ENCODE assay signal across 26 mouse cellular contexts in genomic region chr12:47140677-47141076, GRCm38 (mm10).
A peak's percentile ranks its signal among the peaks of the same experiment; 100 is the strongest.
DNase-seq lines count a peak whose midpoint lies in the region; ATAC-seq and TF ChIP-seq lines count a peak whose summit lies in the region.
"Had no signal": no experiment of that assay in that cellular context is flagged by ENCODE, and none has a peak within 500 bp of the region (broad histone marks: within the 10 kb centered on the region; RNA-seq: fewer than 3 reads in every experiment).

No protein-coding gene starts in this region.

- H3K4me3 ChIP-seq in neural tube, embryonic 11.5 days (ENCODE audit: low read depth, low read length): no peak overlapping the region
- H3K4me3 ChIP-seq in forebrain, embryonic 14.5 days (ENCODE audit: low read depth, low read length): no peak overlapping the region
- no peak overlapping the region for H3K4me3 ChIP-seq in midbrain, embryonic 11.5 days (ENCODE audit: low read depth, low read length)
- no peak overlapping the region for H3K4me3 ChIP-seq in midbrain, postnatal 0 days (ENCODE audit: low read depth, low read length)
- no peak overlapping the region for H3K4me3 ChIP-seq in intestine, embryonic 16.5 days (ENCODE audit: low read length)
- H3K4me3 ChIP-seq: embryonic facial prominence, embryonic 15.5 days; heart, adult 2 months; left cerebral cortex, adult 2 months; limb, embryonic 15.5 days; megakaryocyte, embryonic 14.5 days had no signal

- H3K4me1 ChIP-seq in neural tube, embryonic 11.5 days (ENCODE audit: control insufficient read depth, insufficient read depth, low read length): no peaks in the 10 kb centered on the region
- no peaks in the 10 kb centered on the region for H3K4me1 ChIP-seq in forebrain, embryonic 14.5 days (ENCODE audit: control insufficient read depth, insufficient read depth, low read length)
- peaks cover 3% of the 10 kb centered on the region; the same call in 1 of the 2 replicates for H3K4me1 ChIP-seq in midbrain, embryonic 11.5 days (ENCODE audit: control insufficient read depth, insufficient read depth, low read length)
- H3K4me1 ChIP-seq in midbrain, postnatal 0 days (ENCODE audit: insufficient read depth, low read length): no peaks in the 10 kb centered on the region
- no peaks in the 10 kb centered on the region for H3K4me1 ChIP-seq in intestine, embryonic 16.5 days (ENCODE audit: control insufficient read depth, insufficient read depth, low read length)
- H3K4me1 ChIP-seq: embryonic facial prominence, embryonic 15.5 days; limb, embryonic 15.5 days; megakaryocyte, embryonic 14.5 days had no signal

- TF ChIP-seq CTCF in midbrain, postnatal 0 days (IDR thresholded peaks at IDR 0.05): no peak

- no peaks in the 10 kb centered on the region for H3K36me3 ChIP-seq in neural tube, embryonic 11.5 days (ENCODE audit: control insufficient read depth, insufficient read depth, low read length)
- H3K36me3 ChIP-seq in forebrain, embryonic 14.5 days (ENCODE audit: control insufficient read depth, insufficient read depth, low read length): no peaks in the 10 kb centered on the region
- no peaks in the 10 kb centered on the region for H3K36me3 ChIP-seq in midbrain, embryonic 11.5 days (ENCODE audit: control insufficient read depth, insufficient read depth, low read length)
- H3K36me3 ChIP-seq in midbrain, postnatal 0 days (ENCODE audit: insufficient read depth, low read length): no peaks in the 10 kb centered on the region
- no peaks in the 10 kb centered on the region for H3K36me3 ChIP-seq in intestine, embryonic 16.5 days (ENCODE audit: control insufficient read depth, insufficient read depth, low read length)
- H3K36me3 ChIP-seq: embryonic facial prominence, embryonic 15.5 days; limb, embryonic 15.5 days had no signal

- no peak overlapping the region for H3K9ac ChIP-seq in neural tube, embryonic 11.5 days (ENCODE audit: low read length)
- no peak overlapping the region for H3K9ac ChIP-seq in forebrain, embryonic 14.5 days (ENCODE audit: low read length)
- no peak overlapping the region for H3K9ac ChIP-seq in midbrain, embryonic 11.5 days (ENCODE audit: low read length)
- no peak overlapping the region for H3K9ac ChIP-seq in midbrain, postnatal 0 days (replicated peaks; ENCODE audit: low read length, poor library complexity, severe bottlenecking)
- no peak overlapping the region for H3K9ac ChIP-seq in intestine, embryonic 16.5 days (ENCODE audit: low read depth, low read length)
- H3K9ac ChIP-seq: embryonic facial prominence, embryonic 15.5 days; limb, embryonic 15.5 days; liver, embryonic 14.5 days; lung, embryonic 14.5 days had no signal

- H3K27me3 ChIP-seq in neural tube, embryonic 11.5 days (ENCODE audit: control insufficient read depth, insufficient read depth, low read length): no peaks in the 10 kb centered on the region
- H3K27me3 ChIP-seq in forebrain, embryonic 14.5 days (replicated peaks; ENCODE audit: control insufficient read depth, insufficient read depth, low read length): no peaks in the 10 kb centered on the region
- H3K27me3 ChIP-seq in midbrain, embryonic 11.5 days (ENCODE audit: control insufficient read depth, insufficient read depth, low read length): no peaks in the 10 kb centered on the region
- H3K27me3 ChIP-seq in midbrain, postnatal 0 days (ENCODE audit: insufficient read depth, low read length): no peaks in the 10 kb centered on the region
- no peaks in the 10 kb centered on the region for H3K27me3 ChIP-seq in intestine, embryonic 16.5 days (replicated peaks; ENCODE audit: control insufficient read depth, insufficient read depth, low read length)
- H3K27me3 ChIP-seq: embryonic facial prominence, embryonic 15.5 days; limb, embryonic 15.5 days; megakaryocyte, embryonic 14.5 days had no signal

- DNase-seq in neural tube, embryonic 11.5 days (ENCODE audit: low spot score): no peak
- DNase-seq in neural tube, embryonic 10.5 days (ENCODE audit: extremely low spot score, low spot score): no peak
- DNase-seq in forebrain, embryonic 14.5 days (ENCODE audit: low spot score): peak; percentile 46
- peak; percentile 84 for DNase-seq in midbrain, embryonic 11.5 days (ENCODE audit: low spot score, missing footprints)
- DNase-seq in midbrain, postnatal 0 days (ENCODE audit: low spot score): no peak
- DNase-seq: adrenal gland, postnatal 14 days; cerebellum, adult 9-10 months; gastrocnemius, postnatal 14 days; heart, adult 2 months; kidney, adult 11 months; kidney, postnatal 4 days; layer of hippocampus, adult 9-11 months; left cerebral cortex, postnatal 4 days; lung, embryonic 14.5 days; lung, postnatal 36 days; right cerebral cortex, postnatal 14 days; thymus, adult 2 months; thymus, postnatal 4 days had no signal

- 0 out of 2 replicates have a peak, but pooled peaks have one; percentile 38 for ATAC-seq in neural tube, embryonic 11.5 days (ENCODE audit: insufficient read depth, low FRiP score, low TSS enrichment)
- ATAC-seq in forebrain, embryonic 14.5 days: peak; percentile 78
- ATAC-seq in midbrain, embryonic 11.5 days (ENCODE audit: low FRiP score): peak; percentile 88
- ATAC-seq in midbrain, postnatal 0 days (ENCODE audit: low FRiP score): 0 out of 2 replicates have a peak, but pooled peaks have one; percentile 44
- no peak for ATAC-seq in intestine, embryonic 16.5 days
- no peak for ATAC-seq in erythroid progenitor cell, adult 5-6 weeks (replicated peaks; ENCODE audit: low FRiP score, poor library complexity, severe bottlenecking)

- WGBS in neural tube, embryonic 11.5 days: 55% methylated on average over 4 of the region's 4 CpGs
- WGBS in forebrain, embryonic 14.5 days: 45% methylated on average over 4 of the region's 4 CpGs
- 52% methylated on average over 4 of the region's 4 CpGs for WGBS in midbrain, embryonic 11.5 days
- WGBS in midbrain, postnatal 0 days: 39% methylated on average over 4 of the region's 4 CpGs
- 39% methylated on average over 4 of the region's 4 CpGs for WGBS in intestine, embryonic 16.5 days

- H3K4me2 ChIP-seq in neural tube, embryonic 11.5 days (ENCODE audit: low read depth): no peak overlapping the region
- no peak overlapping the region for H3K4me2 ChIP-seq in forebrain, embryonic 14.5 days (ENCODE audit: low read length)
- no peak overlapping the region for H3K4me2 ChIP-seq in midbrain, embryonic 11.5 days
- H3K4me2 ChIP-seq in midbrain, postnatal 0 days (ENCODE audit: low read depth, low read length, poor library complexity, severe bottlenecking): no peak overlapping the region
- H3K4me2 ChIP-seq in intestine, embryonic 16.5 days (ENCODE audit: low read depth, low read length): no peak overlapping the region
- H3K4me2 ChIP-seq: embryonic facial prominence, embryonic 15.5 days; limb, embryonic 15.5 days; lung, embryonic 14.5 days had no signal

- H3K9me3 ChIP-seq in neural tube, embryonic 11.5 days (ENCODE audit: control insufficient read depth, low read length): no peaks in the 10 kb centered on the region
- H3K9me3 ChIP-seq in forebrain, embryonic 14.5 days (replicated peaks; ENCODE audit: control insufficient read depth, low read length): no peaks in the 10 kb centered on the region
- H3K9me3 ChIP-seq in midbrain, embryonic 11.5 days (ENCODE audit: control insufficient read depth, low read length): no peaks in the 10 kb centered on the region
- no peaks in the 10 kb centered on the region for H3K9me3 ChIP-seq in midbrain, postnatal 0 days (ENCODE audit: low read length)
- H3K9me3 ChIP-seq in intestine, embryonic 16.5 days (ENCODE audit: control insufficient read depth, low read length): no peaks in the 10 kb centered on the region
- H3K9me3 ChIP-seq: embryonic facial prominence, embryonic 15.5 days; limb, embryonic 15.5 days; megakaryocyte, embryonic 14.5 days had no signal

- no peak overlapping the region for H3K27ac ChIP-seq in neural tube, embryonic 11.5 days (ENCODE audit: low read depth, low read length)
- H3K27ac ChIP-seq in forebrain, embryonic 14.5 days (ENCODE audit: low read depth, low read length): no peak overlapping the region
- peak overlapping the region; percentile 54 for H3K27ac ChIP-seq in midbrain, embryonic 11.5 days (ENCODE audit: low read depth, low read length)
- no peak overlapping the region for H3K27ac ChIP-seq in midbrain, postnatal 0 days (ENCODE audit: low read depth, low read length)
- H3K27ac ChIP-seq in intestine, embryonic 16.5 days (ENCODE audit: low read length): no peak overlapping the region
- H3K27ac ChIP-seq: embryonic facial prominence, embryonic 15.5 days; heart, adult 2 months; left cerebral cortex, adult 2 months; limb, embryonic 15.5 days; liver, embryonic 14.5 days; stomach, postnatal 0 days had no signal

Comparison
In these comparisons a context has a peak if more than half of its experiments do, and no peak if none do; other contexts are left out.
1. DNase-seq: peak in forebrain, embryonic 14.5 days (single experiment) and midbrain, embryonic 11.5 days (single experiment); none in neural tube, embryonic 11.5 days (single experiment), neural tube, embryonic 10.5 days (single experiment) and midbrain, postnatal 0 days (single experiment).
2. ATAC-seq: peak in neural tube, embryonic 11.5 days (single experiment), forebrain, embryonic 14.5 days (single experiment), midbrain, embryonic 11.5 days (single experiment) and midbrain, postnatal 0 days (single experiment); none in intestine, embryonic 16.5 days (single experiment) and erythroid progenitor cell, adult 5-6 weeks (single experiment).